In genomic region chr7:127745251-127745651, GRCm38 (mm10) we compare ENCODE assay signal across 8 mouse cellular contexts. TPM values are rescaled to one million over a fixed set of nuclear protein-coding genes. Genes with fewer than 3 reads are reported as not detected.
DNase-seq lines count a peak whose midpoint lies in the region; ATAC-seq lines count a peak whose summit lies in the region.

No protein-coding gene starts in this region.

- DNase-seq in adrenal gland, adult (ENCODE audit: inconsistent age in 2 of 2, low spot score in 1 of 2) = peak; percentile 95 to 98
- DNase-seq in embryo, embryonic 10 days (ENCODE audit: low spot score) = peak; percentile 97
- peak; percentile 83 for DNase-seq in gastrocnemius, postnatal 10 days
- peak; percentile 95 for DNase-seq in induced T-regulatory cell, adult 2 months (ENCODE audit: low read depth)
- peak; percentile 96 to 97 for DNase-seq in left cerebral cortex, adult 9 months (ENCODE audit: low spot score in 2 of 2)
- DNase-seq in right cerebral cortex, postnatal 14 days = peak; percentile 86
- peak; percentile 96 for DNase-seq in yolk sac, embryonic 10.5 days (ENCODE audit: low spot score)

- peak; percentile 81 for ATAC-seq in megakaryocyte progenitor cell, adult 5-6 weeks (replicated peaks; ENCODE audit: poor library complexity)

RNA-seq across cellular contexts. Expression of gene Fbxl19, which starts 0.9 kb away (rescaled TPM):
- 1 to 10 TPM; 2.9 to 6.0 TPM for total RNA-seq in gastrocnemius, postnatal 10 days (2021)
- total RNA-seq in megakaryocyte progenitor cell, adult 5-6 weeks (2015) = 5.6 and 5.7 TPM in 2 replicates
- total RNA-seq in megakaryocyte progenitor cell, adult 5-6 weeks (2017) = 14.2 and 16.1 TPM in 2 replicates

RNA-seq across cellular contexts. Expression of gene Ctf2, which starts 13.3 kb away (rescaled TPM):
- not detected for total RNA-seq in gastrocnemius, postnatal 10 days (2021)
- not detected in 2 replicates for total RNA-seq in megakaryocyte progenitor cell, adult 5-6 weeks (2015)
- total RNA-seq in megakaryocyte progenitor cell, adult 5-6 weeks (2017) = not detected in 2 replicates

RNA-seq across cellular contexts. Expression of gene Orai3, which starts 24.4 kb away (rescaled TPM):
- total RNA-seq in gastrocnemius, postnatal 10 days (2021) = 10 to 100 TPM; 10.2 to 12.3 TPM
- total RNA-seq in megakaryocyte progenitor cell, adult 5-6 weeks (2015) = 26.7 and 32.1 TPM in 2 replicates
- total RNA-seq in megakaryocyte progenitor cell, adult 5-6 weeks (2017) = 28.2 and 30.2 TPM in 2 replicates

RNA-seq across cellular contexts. Expression of gene Setd1a, which starts 31.2 kb away (rescaled TPM):
- 10 to 100 TPM; 21.2 to 26.2 TPM for total RNA-seq in gastrocnemius, postnatal 10 days (2021)
- total RNA-seq in megakaryocyte progenitor cell, adult 5-6 weeks (2015) = 54.7 and 67.2 TPM in 2 replicates
- total RNA-seq in megakaryocyte progenitor cell, adult 5-6 weeks (2017) = 9.7 and 13.6 TPM in 2 replicates

RNA-seq across cellular contexts. Expression of gene Ctf1, which starts 32.7 kb away (rescaled TPM):
- total RNA-seq in gastrocnemius, postnatal 10 days (2021) = 10 to 100 TPM in 1 of 2 experiments, 1 to 10 TPM in 1; 9.1 to 12.7 TPM
- total RNA-seq in megakaryocyte progenitor cell, adult 5-6 weeks (2015) = 0.83 and 1.8 TPM in 2 replicates
- total RNA-seq in megakaryocyte progenitor cell, adult 5-6 weeks (2017) = 0.42 and 1.9 TPM in 2 replicates

Comparison
In these comparisons a context has a peak if more than half of its experiments do, and no peak if none do; other contexts are left out.
1. Peak in every context shown above with its lines: DNase-seq and ATAC-seq.